Mouse (Mus musculus) lung, adult 2 months (tissue): ENCODE measurements around the gene Fam83f.

Experiments
- CTCF ChIP-seq: fragments of 200-500 bp; IDR thresholded peaks from 2 replicates; pipeline ENCODE4 v1.5.1; 2011; ENCODE audit warnings: mild to moderate bottlenecking, low read length, control low read depth; ENCODE audit not compliant: insufficient read depth
- POLR2A ChIP-seq: fragments of 200-500 bp; IDR thresholded peaks from 2 replicates; pipeline ENCODE4 v1.6.1; 2011; ENCODE audit warnings: low read depth, mild to moderate bottlenecking, control low read depth, low read length, borderline replicate concordance; ENCODE audit errors: extremely low read depth

DNA sequence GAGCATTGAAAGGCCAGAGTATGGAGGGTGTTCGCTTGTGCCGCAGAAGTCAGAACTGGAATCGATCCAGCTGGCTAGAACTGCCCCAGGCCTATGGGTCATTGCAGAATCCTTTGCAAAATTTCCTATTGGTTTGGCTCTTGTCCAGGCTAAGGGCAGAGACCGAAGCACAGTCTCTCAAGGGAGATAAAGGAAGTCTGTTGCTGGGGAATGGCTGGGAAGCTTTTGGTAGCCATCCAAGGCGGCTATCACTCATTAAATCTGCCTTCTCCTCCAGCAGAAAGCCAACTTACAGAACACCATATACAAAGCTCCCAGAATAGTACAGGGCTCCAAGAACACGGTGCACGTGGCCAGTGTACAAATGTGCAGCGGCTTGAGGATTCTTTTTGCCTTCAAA lies 35.4 kb downstream of the Fam83f start:
- no peak for TF ChIP-seq CTCF
- TF ChIP-seq POLR2A: no peak
